Mouse (Mus musculus) gastrocnemius, adult 8-10 months (tissue): ENCODE measurements around the gene Abi1. TPM values are rescaled to one million over a fixed set of nuclear protein-coding genes. Genes with fewer than 3 reads are reported as not detected.
"Not testable (repeated sequence)": the region's sequence is repeated elsewhere in the genome, so short reads cannot be mapped to it uniquely, and the experiment has no call there.

Source experiments
- DNase-seq, 2 experiments: peaks; one replicate each; pipeline ENCODE4 v3.0.0; 2022; ENCODE audit warnings: low spot score in 2 of 2
- total RNA-seq, 4 experiments: library from RNA; stranded (reverse); gene quantifications; 2 replicates each; pipeline ENCODE4 v1.2.4; 2022

Gene Abi1
- total RNA-seq, 4 experiments from 2014 or later: 13.1 to 21.7 (median 17.2) TPM

DNA sequence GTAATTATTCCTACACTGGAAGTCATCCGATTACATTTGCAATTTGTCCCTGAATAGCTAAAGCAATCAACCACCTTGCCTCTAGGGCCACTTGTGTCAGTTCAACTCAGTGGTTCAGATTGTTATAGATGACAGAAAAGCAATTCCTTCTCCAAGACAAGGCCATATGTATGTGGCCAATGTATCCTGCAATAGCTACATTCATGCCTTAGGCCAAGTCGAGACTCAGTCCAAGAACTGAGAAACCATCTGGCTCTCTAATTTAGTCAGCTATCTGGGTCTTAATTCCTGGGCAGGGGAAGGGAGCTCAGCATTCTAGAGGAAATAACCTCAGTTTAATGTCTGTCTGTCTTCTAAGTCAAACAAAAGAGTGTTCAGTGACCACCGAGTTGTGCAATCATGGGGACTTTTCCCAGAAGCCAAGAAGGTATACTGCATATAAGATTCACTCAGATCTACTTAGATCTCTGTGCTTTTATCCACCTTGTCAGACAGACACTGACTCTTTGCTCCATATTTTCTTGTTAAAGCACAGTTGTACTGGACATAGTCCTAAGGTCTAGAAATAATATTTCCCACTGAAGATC is 62.6 kb downstream of the Abi1 start:
- DNase-seq: no peak

- no peak for DNase-seq
Measured at GRCm38 (mm10) chr2:22962970-22963369, 77.1 kb downstream of the Abi1 start.

- no peak for DNase-seq
Measured at GRCm38 (mm10) chr2:22962242-22962641, 77.8 kb downstream of the Abi1 start.

GRCm38 (mm10) chr2:22961681-22962080 is 78.4 kb downstream of the Abi1 start:
- DNase-seq: no peak

GRCm38 (mm10) chr2:22957415-22957814 is 82.6 kb downstream of the Abi1 start:
- no peak for DNase-seq

GRCm38 (mm10) chr2:22955914-22956313 is 84.1 kb downstream of the Abi1 start:
- DNase-seq: no peak

- no peak for DNase-seq
Measured at GRCm38 (mm10) chr2:22954278-22954677, 85.8 kb downstream of the Abi1 start.

GRCm38 (mm10) chr2:22949956-22950355 is 90.1 kb downstream of the Abi1 start:
- DNase-seq: no peak

- no peak for DNase-seq
Measured at GRCm38 (mm10) chr2:22933556-22933955, 106.5 kb downstream of the Abi1 start.

DNA sequence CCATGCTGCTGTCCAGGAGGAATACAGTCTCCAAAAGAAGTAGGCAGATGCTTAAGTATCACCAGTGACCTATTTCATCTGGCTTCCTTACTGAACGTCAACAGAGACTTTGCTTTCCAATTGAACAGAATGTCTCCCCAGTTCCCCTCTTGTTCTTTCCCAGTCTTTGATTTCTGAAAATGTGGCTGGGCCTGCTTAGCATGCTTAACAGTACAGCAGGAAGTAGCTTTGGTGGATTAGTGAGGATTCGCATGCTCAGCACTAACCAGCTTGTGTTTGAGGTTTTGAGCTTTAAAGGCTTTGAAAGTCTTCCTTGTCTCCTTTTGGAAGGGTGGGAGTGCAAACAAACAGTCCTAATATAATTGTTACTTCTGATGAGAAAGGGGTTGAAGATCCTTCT is 111.8 kb downstream of the Abi1 start:
- DNase-seq: no peak

DNA sequence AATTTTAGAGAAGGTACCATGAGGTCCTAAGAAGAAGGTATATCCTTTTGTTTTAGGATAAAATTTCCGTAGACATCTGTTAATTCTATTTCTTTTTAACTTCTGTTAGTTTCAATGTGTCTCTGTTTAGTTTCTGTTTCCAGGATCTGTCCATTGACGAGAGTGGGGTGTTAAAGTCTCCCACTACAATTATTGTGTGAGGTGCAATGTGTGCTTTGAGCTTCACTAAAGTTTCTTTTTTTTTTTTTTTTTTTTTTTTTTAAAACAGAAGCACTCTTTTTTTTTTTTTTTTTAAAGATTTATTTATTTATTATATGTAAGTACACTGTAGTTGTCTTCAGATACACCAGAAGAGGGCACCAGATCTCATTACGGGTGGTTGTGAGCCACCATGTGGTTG is 114.1 kb downstream of the Abi1 start:
- DNase-seq: not testable (repeated sequence)

DNA sequence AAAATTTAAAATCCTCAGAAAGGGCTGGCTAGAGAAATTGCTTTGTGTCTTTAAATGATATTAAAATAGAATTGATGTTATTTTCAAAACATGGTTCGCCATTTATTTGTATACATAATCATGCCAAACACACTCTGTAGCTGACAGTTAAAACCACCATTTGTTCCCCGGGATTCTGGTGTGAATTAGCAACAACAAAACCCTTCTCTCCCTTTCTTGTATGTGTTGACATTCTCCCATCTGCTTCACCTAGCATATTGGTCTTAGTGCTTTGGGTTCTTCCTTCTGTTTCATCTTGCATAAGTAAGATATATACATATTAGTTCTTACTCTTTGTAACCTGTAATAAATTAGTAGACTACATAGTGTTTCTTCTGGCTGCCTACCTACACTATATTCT is 121.4 kb downstream of the Abi1 start:
- no peak for DNase-seq

- no peak for DNase-seq
Measured at GRCm38 (mm10) chr2:22914421-22914820, 125.6 kb downstream of the Abi1 start.

DNA sequence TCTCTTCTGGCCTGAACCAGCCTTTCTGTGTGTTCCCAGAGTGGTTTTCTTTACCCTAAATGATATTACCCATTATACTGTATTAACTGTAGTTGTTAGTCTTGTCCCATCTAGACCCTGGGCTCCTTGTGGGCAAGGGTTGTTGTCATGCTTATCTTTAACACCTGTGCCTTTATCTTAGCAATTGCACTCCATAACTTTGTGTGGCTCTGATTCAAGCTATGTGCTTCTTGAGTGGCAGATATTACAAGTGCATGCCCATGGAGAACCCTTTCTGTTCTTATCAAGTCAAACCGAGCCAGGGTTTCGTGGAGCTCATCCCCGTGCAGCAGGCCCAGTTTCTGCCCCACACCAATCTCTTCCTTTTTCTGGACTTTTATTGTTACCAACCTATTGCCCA is 136.1 kb downstream of the Abi1 start:
- DNase-seq: no peak

DNA sequence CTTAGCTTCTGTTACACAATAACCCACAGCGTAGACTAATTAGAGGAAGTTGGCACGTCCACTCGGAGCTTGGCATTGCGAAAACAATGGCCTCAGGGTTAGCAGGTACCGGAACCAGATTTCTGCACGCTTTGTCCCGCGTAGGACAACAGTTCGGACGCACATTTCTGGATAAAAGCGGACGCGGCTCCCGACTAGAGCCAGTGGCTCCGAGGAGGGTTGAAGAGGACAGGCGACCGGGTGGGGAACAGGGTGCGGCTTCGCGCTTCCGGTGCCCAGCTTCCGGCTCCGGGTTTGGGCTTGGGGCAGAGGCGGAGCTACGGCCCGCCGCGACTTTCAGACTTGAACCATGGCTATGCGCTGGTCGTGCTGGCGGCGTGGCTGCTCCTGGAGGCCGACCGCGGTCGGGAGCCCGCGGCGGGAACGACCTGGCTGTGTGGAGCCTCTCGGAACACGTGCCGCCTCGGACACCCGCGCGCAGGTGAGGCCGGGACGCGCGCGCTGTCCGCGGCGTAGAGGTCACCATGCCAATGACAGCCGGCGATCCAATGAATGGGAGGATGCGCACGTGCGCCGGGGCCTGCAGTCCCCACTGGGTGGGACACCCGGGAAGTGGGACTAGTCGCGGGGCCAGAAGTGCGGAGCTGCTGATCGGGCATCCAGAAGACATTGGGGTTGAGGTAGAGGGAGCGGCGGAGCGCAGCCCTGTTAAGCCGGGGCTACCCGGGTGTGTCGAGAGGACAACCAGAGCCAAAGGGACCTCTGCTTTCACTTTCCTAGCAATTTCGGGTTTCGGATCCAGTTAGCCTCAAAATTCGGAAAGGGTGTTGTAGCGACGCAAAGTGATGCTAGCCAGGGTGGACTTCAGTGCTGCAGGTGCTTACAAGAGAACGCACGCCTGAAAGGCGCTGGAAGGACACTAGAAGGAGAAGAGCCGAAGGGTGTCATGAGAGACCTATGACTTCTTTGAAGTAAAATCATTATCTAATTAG is 144.5 kb downstream of the Abi1 start, which contains the start of gene Pdss1:
TSS of gene Pdss1 (plus strand) at position 241 of the 992 bp plus-strand sequence.
- DNase-seq: peak; percentile 76 to 82

- DNase-seq: no peak
Measured at GRCm38 (mm10) chr2:22894932-22895281, 145.1 kb downstream of the Abi1 start.

Other genes with a start within 250 kb of the Abi1 start
- 10 to 100 TPM in 1 of 4 experiments, 1 to 10 TPM in 3; 8.6 to 12.1 (median 9.3) TPM for gene Pdss1, start 144.7 kb downstream of the Abi1 start, total RNA-seq
- 10 to 100 TPM; 26.2 to 29.7 (median 27.1) TPM for gene Acbd5, start 27.9 kb upstream of the Abi1 start, total RNA-seq
- gene Mastl, start 115.8 kb upstream of the Abi1 start, total RNA-seq: under 1 TPM; 0.24 to 0.67 (median 0.34) TPM
- gene Yme1l1, start 116.1 kb upstream of the Abi1 start, total RNA-seq: 10 to 100 TPM; 54.6 to 63.6 (median 57.3) TPM
- under 1 TPM in 1 of 4 experiments, not detected in 3; 0.22 TPM for gene 4931423N10Rik, start 167.2 kb upstream of the Abi1 start, total RNA-seq